Mouse (Mus musculus): ENCODE measurements at regions not wholly inside any gene's neighbourhood (a gene's known extent, or its start where the extent isn't known, plus 50 kb on each side); places are given as distances from the start of the nearest gene placed in this dataset.
"Not testable (repeated sequence)": the region's sequence is repeated elsewhere in the genome, so short reads cannot be mapped to it uniquely, and the experiment has no call there.

GRCm38 (mm10) chr8:15670722-15671121, 624.8 kb upstream of the BB014433 start:
- no peak for DNase-seq (ENCODE audit: low read depth in 2 of 2, low spot score in 2 of 2)

GRCm38 (mm10) chr8:15670298-15670697, 624.4 kb upstream of the BB014433 start:
- no peak for DNase-seq (ENCODE audit: low read depth in 2 of 2, low spot score in 2 of 2)

- DNase-seq (ENCODE audit: low read depth in 2 of 2, low spot score in 2 of 2): no peak
Observed at GRCm38 (mm10) chr8:15669515-15669914, 623.6 kb upstream of the BB014433 start.

- no peak for DNase-seq (ENCODE audit: low read depth in 2 of 2, low spot score in 2 of 2)
Observed at GRCm38 (mm10) chr8:15660602-15661001, 614.7 kb upstream of the BB014433 start.

GRCm38 (mm10) chr8:15634769-15635366, 589.0 kb upstream of the BB014433 start:
- no peak for DNase-seq (ENCODE audit: low read depth in 2 of 2, low spot score in 2 of 2)

GRCm38 (mm10) chr8:15628584-15628983, 582.7 kb upstream of the BB014433 start:
- DNase-seq (ENCODE audit: low read depth in 2 of 2, low spot score in 2 of 2): no peak

- not testable (repeated sequence) for DNase-seq (ENCODE audit: low read depth in 2 of 2, low spot score in 2 of 2)
Observed at GRCm38 (mm10) chr8:15623602-15624392, 577.9 kb upstream of the BB014433 start.

GRCm38 (mm10) chr8:15610217-15610616, 564.3 kb upstream of the BB014433 start:
- no peak for DNase-seq (ENCODE audit: low read depth in 2 of 2, low spot score in 2 of 2)

GRCm38 (mm10) chr8:15607598-15608215, 561.8 kb upstream of the BB014433 start:
- DNase-seq (ENCODE audit: low read depth in 2 of 2, low spot score in 2 of 2): no peak

GRCm38 (mm10) chr8:15601531-15601930, 555.7 kb upstream of the BB014433 start:
- DNase-seq (ENCODE audit: low read depth in 2 of 2, low spot score in 2 of 2): no peak

- no peak for DNase-seq (ENCODE audit: low read depth in 2 of 2, low spot score in 2 of 2)
Observed at GRCm38 (mm10) chr8:15593106-15593505, 547.2 kb upstream of the BB014433 start.

GRCm38 (mm10) chr8:15583782-15584181, 537.9 kb upstream of the BB014433 start:
- no peak for DNase-seq (ENCODE audit: low read depth in 2 of 2, low spot score in 2 of 2)

- no peak for DNase-seq (ENCODE audit: low read depth in 2 of 2, low spot score in 2 of 2)
Observed at GRCm38 (mm10) chr8:15570091-15570490, 524.2 kb upstream of the BB014433 start.

- no peak for DNase-seq (ENCODE audit: low read depth in 2 of 2, low spot score in 2 of 2)
Observed at GRCm38 (mm10) chr8:15567742-15568141, 521.9 kb upstream of the BB014433 start.

- no peak for DNase-seq (ENCODE audit: low read depth in 2 of 2, low spot score in 2 of 2)
Observed at GRCm38 (mm10) chr8:15562310-15563296, 516.7 kb upstream of the BB014433 start.

- DNase-seq (ENCODE audit: low read depth in 2 of 2, low spot score in 2 of 2): no peak
Observed at GRCm38 (mm10) chr8:15532027-15532426, 486.1 kb upstream of the BB014433 start.

GRCm38 (mm10) chr8:15525461-15525860, 479.6 kb upstream of the BB014433 start:
- DNase-seq (ENCODE audit: low read depth in 2 of 2, low spot score in 2 of 2): no peak

GRCm38 (mm10) chr8:15519896-15520295, 474.0 kb upstream of the BB014433 start:
- peak; percentile 80 to 92 for DNase-seq (ENCODE audit: low read depth in 2 of 2, low spot score in 2 of 2)

GRCm38 (mm10) chr8:15500973-15501372, 455.1 kb upstream of the BB014433 start:
- no peak for DNase-seq (ENCODE audit: low read depth in 2 of 2, low spot score in 2 of 2)

- no peak for DNase-seq (ENCODE audit: low read depth in 2 of 2, low spot score in 2 of 2)
Observed at GRCm38 (mm10) chr8:15497566-15497965, 451.7 kb upstream of the BB014433 start.

- no peak for DNase-seq (ENCODE audit: low read depth in 2 of 2, low spot score in 2 of 2)
Observed at GRCm38 (mm10) chr8:15496248-15496647, 450.4 kb upstream of the BB014433 start.

All from CD8-positive naive resting alpha-beta T cell, adult 2 months (primary cell).